Mouse (Mus musculus) thymus, postnatal 36 days (tissue): Measurements from ENCODE around the gene Slc2a5.

Source experiments
- DNase-seq, 2 experiments: peaks; one replicate each; pipeline ENCODE4 v3.0.0; 2022; ENCODE audit warnings: mixed read lengths in 2 of 2

The Slc2a5 gene

DNA sequence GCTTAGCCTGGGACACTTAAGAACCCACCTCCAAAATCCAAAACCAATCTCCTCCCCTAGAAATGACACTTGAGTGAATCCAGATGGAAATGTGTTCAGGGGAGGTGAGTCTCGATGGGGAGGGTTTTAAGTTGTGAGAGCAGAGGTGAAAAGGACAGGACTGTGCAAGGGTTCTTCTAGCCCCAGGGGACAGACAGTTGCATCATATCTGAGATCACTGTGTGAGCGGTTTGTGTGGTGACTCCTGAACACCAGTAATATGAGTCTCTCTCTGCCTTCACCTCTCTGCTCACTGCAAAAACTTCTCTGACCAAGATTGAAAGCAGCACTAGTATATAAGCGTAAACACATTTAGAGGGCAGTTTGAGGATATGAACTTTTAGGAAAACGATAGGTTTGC lies 27.2 kb downstream of the Slc2a5 start:
- DNase-seq: no peak

GRCm38 (mm10) chr4:150151045-150151444 lies 32.0 kb downstream of the Slc2a5 start:
- no peak for DNase-seq

- DNase-seq: no peak
Observed at GRCm38 (mm10) chr4:150152483-150152882, 33.4 kb downstream of the Slc2a5 start.

DNA sequence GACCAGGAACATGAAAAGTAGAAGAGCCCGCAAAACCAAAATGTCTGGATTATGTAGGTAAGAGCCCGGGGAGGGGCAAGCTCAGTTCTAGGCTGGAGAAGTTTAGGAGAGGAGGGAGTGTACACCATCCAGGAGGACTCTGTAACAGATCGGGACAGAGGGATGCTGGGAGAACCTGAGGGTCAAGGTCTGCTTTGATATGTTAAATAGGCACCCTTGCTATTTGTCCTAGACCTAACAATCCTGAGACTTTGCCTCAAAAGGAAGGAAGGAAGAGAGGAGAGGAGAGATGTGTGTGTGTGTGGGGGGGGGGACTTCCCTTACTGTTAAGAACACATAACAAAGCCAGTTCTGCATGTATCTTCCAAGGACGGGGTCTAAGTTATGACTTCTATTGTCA lies 36.2 kb downstream of the Slc2a5 start:
- no peak for DNase-seq

- DNase-seq: no peak
Observed at GRCm38 (mm10) chr4:150155731-150156130, 36.6 kb downstream of the Slc2a5 start.

GRCm38 (mm10) chr4:150157348-150157882 lies 38.3 kb downstream of the Slc2a5 start:
- no peak for DNase-seq

DNA sequence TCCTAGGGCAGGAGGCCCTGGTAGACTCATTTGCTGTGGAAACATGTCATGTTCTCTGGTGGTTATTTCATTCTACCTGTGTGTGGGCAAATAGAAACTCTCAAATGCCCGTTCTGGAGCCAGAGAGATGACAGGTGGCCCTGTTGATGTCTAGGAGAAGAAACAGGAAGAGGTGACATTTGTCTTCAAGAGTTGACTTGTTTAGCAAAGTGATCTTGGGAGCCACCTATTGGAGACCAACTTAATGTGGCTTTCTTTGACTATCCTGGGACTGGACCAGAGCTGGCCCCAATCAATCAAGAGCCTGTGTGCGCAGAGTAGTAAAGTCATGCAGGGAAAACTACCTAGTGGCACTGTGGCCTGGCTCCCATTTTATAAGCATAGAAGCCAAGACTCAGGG lies 40.4 kb downstream of the Slc2a5 start:
- no peak for DNase-seq

DNA sequence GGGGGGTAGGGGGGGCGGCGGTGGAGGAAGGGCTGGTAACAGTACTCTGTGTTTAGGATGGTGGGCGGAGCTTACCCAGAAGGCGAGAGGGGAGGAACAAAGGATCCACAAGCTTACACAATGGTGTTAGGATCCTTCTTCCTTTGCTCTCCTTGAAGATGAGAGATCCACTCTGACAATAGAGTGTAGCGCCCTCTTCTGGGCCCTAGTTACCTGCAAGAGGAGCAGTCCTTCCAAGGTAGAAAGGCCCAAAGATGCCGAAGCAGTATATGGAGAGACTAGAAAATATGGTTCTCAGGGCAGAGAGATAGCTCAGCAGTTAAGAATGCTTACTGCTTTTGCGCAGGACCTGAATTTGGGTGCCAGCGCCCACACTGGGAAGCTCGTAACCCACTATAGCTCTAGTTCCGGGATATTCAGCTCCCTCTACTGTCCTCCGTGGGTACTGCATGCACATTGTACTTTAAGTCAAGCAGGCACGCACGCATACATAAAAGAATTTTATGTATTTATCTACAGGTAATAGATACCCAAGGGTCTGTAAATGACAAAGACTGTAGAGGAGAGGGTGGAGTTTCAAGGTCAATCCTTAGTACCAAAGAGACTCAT lies 43.6 kb downstream of the Slc2a5 start:
- no peak for DNase-seq

- DNase-seq: no peak
Observed at GRCm38 (mm10) chr4:150164875-150165274, 45.8 kb downstream of the Slc2a5 start.

GRCm38 (mm10) chr4:150168406-150168805 lies 49.3 kb downstream of the Slc2a5 start:
- DNase-seq: no peak

GRCm38 (mm10) chr4:150172107-150172506 lies 53.0 kb downstream of the Slc2a5 start:
- no peak for DNase-seq

DNA sequence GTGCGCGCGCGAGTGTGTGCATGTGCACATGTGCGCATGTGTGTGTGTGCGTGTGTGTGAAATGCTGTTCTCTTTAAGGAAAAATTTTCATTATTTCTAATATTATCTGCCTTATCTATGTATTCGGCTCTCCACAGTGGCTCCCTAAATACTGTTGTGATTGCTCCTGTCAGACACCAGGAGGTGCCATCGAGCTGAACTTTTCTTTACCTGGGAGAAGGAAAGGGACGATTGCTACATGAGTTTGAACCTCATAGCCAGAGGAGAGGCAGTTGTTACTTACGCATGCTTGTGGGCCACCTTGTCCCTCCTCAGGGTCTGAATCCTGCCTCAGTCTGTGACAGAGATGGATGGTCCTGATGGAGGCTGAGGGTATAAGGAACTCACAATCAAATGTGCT lies 54.2 kb downstream of the Slc2a5 start:
- DNase-seq: peak in 1 of 2 experiments; percentile 16

DNA sequence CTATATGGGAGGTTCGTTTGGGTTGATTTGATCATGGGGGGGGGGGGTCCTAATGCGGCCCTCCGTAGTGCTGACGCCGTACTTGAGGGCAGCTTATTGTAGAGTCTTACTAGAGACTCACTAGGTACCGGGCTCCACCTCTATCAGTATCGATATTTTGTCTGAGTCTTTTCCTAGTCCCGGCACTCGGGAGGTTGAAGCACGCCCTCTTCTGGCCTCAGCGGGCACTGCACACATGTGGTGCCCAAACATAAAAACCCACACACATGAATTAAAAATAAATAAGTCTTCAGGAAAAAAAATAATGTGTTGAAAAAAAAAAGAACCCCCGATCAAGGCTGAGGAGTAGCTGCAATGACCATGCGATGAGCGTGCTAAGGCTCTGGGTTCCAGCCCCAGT lies 54.9 kb downstream of the Slc2a5 start:
- DNase-seq: no peak

DNA sequence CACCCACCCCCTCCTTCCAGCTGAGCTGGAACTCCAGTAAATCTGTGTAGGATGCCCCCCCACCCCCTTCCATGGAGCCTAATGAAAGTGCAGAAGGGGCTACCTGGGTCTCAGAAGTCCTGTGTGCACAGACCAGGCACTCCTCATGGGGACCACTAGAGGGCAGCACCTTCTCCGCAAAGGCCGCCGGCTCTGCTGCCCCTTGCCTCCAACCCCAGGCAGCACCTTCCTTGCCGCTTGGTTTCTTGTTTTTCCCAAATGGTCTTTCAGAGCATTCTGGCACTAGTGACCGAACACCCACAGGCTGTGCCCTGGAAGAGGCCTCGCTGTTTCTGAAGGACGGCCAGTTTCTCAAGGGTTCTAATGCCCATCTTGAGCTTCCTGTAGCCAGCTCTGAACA lies 57.5 kb downstream of the Slc2a5 start:
- DNase-seq: peak; percentile 16 to 29

DNA sequence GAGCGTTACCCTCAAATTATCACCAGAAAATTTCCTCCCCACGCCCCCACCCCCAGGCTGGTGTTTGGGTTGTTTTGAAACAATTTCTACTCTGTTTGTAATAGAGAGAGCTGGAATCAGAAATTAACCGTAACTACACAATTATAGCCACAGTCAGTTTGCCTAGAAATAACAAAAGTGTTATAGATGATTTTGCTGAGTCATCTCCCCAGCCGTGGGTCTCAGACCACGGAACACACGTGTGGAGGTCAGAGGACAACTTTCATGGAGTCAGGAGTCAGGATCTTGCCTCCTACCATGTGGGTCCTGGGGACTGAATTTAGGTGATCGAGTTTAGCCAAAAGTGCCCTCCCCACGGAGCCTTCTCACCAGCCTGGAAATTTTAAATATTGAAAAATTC lies 58.0 kb downstream of the Slc2a5 start:
- DNase-seq: no peak

GRCm38 (mm10) chr4:150178131-150178530 lies 59.0 kb downstream of the Slc2a5 start:
- no peak for DNase-seq

DNA sequence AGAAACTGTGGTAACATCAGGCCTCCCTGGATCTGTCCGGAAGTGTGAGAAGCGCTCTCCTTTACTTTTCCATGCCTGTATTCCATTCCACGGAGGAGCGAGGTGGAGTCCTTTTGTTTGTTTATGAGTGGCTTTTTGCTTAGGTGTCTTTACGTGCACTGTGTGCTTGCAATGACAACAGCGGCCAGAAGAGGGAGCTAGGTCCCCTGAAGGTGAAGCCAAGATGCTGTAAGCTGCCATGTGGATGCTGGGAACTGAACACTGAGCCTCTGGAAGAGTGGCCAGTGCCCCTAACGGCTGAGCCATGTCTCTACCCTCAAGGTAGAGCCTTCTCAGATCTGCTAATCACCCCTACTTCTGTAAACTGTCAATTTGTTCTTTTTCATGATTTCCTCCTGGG lies 62.2 kb downstream of the Slc2a5 start:
- no peak for DNase-seq

DNA sequence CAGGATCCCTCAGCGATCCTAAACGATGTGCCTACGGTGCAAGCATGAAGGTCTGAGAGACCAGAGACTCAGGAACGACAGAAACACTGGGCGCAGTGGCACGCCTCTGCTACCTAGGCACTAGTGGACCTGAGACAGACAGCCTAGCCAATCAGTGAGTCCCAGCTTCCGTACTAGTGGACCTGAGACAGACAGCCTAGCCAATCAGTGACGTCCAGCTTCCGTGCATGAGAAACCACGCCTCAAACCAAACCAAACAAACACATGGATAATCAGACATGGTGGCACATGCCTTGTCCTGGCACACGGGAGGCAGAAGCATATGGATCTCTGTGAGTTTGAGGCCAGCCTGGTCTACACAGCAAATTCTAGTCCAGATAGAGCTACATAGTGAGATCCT lies 69.2 kb downstream of the Slc2a5 start:
- no peak for DNase-seq

GRCm38 (mm10) chr4:150192199-150192598 lies 73.1 kb downstream of the Slc2a5 start:
- no peak for DNase-seq
